Mouse (Mus musculus): ENCODE data around the gene 2900092C05Rik. TPM values are rescaled to one million over a fixed set of nuclear protein-coding genes. Genes with fewer than 3 reads are reported as not detected.

The 2900092C05Rik gene
- not detected in 2 replicates for polyA plus RNA-seq (2015; fragmentation: Nextera tagmentation; extraction: Ambion mirVana)

DNA sequence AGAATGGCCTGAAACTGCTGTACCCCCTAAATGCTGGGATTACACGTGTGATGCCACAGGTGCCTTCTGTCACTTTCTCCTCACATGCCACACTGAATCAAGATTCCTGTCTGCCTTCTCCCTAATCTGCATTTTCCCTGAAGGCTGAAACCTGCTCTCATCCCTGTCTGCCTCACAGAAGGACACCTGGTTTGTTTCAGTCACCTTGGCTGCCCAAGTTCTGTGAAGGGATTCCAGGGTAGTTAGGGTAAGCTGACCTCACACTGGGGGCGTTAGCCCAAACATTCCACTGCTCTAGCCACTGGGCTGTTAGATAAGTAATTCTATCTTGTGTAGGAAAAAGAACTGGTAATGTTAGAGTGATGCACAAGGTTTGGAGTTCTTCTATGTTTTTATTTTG lies at the start of gene 2900092C05Rik:
Gene 2900092C05Rik, plus strand, starts transcription at position 301 of the 400 bp plus-strand sequence.
- Histone ChIP-seq H3K9me3 (no peaks in the 10 kb centered on the region), H3K27me3 (replicated peaks) (no peaks in the 10 kb centered on the region), H3K4me3 (replicated peaks) (no peak within 1 kb of the TSS), H3K4me1 (no peaks in the 10 kb centered on the region), H3K27ac (no peak within 1 kb of the TSS), H3K36me3 (no peaks in the 10 kb centered on the region), H3K4me2 (no peak within 1 kb of the TSS), H3K9ac (no peak within 1 kb of the TSS)
- WGBS, result 52% methylated on average over 2 of the region's 2 CpGs
- ATAC-seq (ENCODE audit: insufficient read depth, low FRiP score, low read depth), result no peak

DNA sequence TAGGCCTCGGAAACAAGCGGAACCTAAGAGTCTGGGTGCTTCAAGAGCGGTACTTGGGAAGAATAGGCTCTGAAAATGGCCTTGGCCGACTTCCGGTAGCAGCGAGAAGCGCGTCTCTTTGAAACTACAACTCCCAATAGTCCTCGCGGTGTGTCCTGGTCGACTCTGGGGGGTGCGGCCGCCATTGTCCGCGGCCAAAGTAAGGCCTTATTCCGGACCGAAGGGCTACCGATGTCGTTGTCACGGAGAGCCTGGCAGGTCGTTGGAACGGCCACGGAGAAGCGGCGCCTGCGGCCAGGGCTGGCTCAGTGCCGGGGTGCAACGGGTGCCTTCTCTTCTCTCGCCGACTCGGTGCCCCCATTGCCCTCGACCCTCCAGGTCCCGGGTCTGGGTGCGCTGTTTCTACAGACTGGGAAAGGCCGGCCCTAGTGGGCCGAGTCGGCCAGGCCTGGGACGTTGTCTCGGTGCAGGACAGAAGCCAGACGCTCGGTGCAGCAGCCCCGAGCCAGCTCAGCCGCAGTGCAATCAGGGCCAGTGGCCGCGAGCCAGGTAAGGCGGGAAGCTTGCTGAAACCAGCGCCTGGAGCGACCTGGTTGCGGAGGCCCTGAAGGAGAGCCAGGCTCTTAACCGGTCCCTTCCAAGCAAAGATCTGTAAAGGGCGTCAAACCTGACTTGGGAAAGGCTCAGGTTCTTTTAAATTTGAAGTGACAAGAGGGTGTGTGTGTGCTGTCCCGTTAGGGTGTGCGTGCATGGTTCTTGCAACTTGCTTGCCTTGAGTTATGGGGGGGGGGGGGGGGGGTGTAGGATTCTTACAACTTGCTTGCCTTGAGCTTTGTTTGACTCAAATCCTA lies 33.9 kb upstream of the 2900092C05Rik start, which contains the start of gene Zfp606:
Gene Zfp606, plus strand, starts transcription at position 136 of the 851 bp plus-strand sequence.
- ATAC-seq (ENCODE audit: insufficient read depth, low FRiP score, low read depth), result peak; percentile 98
- peak within 1 kb of the TSS; percentile 81 for H3K9ac ChIP-seq
- peak within 1 kb of the TSS; percentile 83 for H3K27ac ChIP-seq
- under 1% methylated on average over 53 of the region's 53 CpGs for WGBS
- H3K27me3 ChIP-seq (replicated peaks), result no peaks in the 10 kb centered on the region
- H3K4me3 ChIP-seq (replicated peaks), result peak within 1 kb of the TSS; percentile 89
- H3K9me3 ChIP-seq, result no peaks in the 10 kb centered on the region
- no peaks in the 10 kb centered on the region for H3K4me1 ChIP-seq
- H3K4me2 ChIP-seq, result peak within 1 kb of the TSS; percentile 44
- H3K36me3 ChIP-seq, result peaks cover 29% of the 10 kb centered on the region

DNA sequence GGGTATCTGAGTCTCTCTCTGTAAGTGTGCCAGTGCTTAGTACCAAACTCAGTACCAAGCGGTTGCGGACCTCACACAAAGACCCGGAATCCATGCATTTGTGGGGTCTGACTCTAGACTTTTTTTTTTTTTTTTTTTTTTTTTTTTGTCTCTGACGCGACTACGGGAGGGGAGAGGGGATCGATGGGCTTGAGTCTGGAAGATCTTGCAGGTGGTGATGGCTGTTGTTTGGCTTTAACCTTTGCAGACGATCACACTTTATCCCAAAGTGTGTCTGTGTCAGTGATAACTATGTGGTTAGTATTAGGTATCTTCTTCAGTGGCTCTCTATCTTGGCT lies 33.3 kb upstream of the 2900092C05Rik start:
- Histone ChIP-seq H3K27ac (no peak overlapping the region), H3K27me3 (replicated peaks) (no peaks in the 10 kb centered on the region), H3K4me3 (replicated peaks) (peak overlapping the region; percentile 89), H3K9me3 (no peaks in the 10 kb centered on the region), H3K4me2 (peak overlapping the region; percentile 44), H3K36me3 (peaks cover 35% of the 10 kb centered on the region), H3K9ac (peak overlapping the region; percentile 0; the same call in 1 of the 2 replicates), H3K4me1 (no peaks in the 10 kb centered on the region)
- ATAC-seq (ENCODE audit: insufficient read depth, low FRiP score, low read depth), result no peak
- under 1% methylated on average over 8 of the region's 8 CpGs for WGBS

DNA sequence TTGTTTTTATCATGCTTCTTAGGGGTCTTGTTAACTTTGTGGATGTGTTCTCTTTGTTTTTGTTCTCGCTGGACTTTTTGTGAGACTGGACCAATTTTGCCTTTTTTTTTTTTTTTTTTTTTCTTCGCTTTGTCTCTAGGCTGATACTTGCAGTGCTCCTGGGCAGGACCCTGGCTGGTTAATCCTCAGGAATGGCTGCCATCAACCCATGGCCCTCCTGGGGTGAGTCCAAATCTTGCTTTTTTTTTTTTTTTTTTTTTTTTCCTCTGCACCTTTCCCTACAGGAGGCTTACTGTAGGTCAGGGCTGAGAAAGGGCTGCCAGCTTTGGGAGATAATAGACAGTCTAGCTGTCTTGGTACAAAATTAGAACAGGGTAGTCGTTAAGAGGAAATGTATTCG lies 32.8 kb upstream of the 2900092C05Rik start:
- H3K9ac ChIP-seq, result no peak overlapping the region
- peak overlapping the region; percentile 44 for H3K4me2 ChIP-seq
- peak overlapping the region; percentile 89 for H3K4me3 ChIP-seq (replicated peaks)
- no peak overlapping the region for H3K27ac ChIP-seq
- ATAC-seq (ENCODE audit: insufficient read depth, low FRiP score, low read depth), result no peak
- H3K9me3 ChIP-seq, result no peaks in the 10 kb centered on the region
- no peaks in the 10 kb centered on the region for H3K4me1 ChIP-seq
- no peaks in the 10 kb centered on the region for H3K27me3 ChIP-seq (replicated peaks)
- 63% methylated on average over 4 of the region's 4 CpGs for WGBS
- H3K36me3 ChIP-seq, result peaks cover 41% of the 10 kb centered on the region

DNA sequence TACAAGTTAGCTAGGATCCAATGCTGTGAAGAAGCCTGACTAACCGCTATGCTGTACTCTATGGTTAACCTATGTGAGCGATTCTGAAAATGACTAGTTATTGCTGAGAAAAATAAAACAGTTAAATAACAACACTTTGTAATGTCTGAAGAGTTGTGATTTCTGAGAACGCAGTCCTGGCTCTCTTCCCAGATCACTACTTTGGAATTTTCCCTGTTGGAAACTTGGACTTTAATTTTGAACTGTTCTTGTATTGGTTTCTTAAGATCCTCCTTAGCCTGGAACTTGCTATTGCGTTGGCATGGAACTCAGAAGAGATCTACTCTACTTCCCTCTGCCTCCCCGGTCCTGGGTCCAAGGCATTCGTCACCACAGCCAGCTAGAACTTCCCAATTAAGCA lies 28.5 kb upstream of the 2900092C05Rik start:
- no peak overlapping the region for H3K27ac ChIP-seq
- H3K4me1 ChIP-seq, result no peaks in the 10 kb centered on the region
- no peaks in the 10 kb centered on the region for H3K27me3 ChIP-seq (replicated peaks)
- WGBS, result 95% methylated on average over 6 of the region's 6 CpGs
- no peak overlapping the region for H3K9ac ChIP-seq
- H3K36me3 ChIP-seq, result peaks cover 83% of the 10 kb centered on the region
- no peak overlapping the region for H3K4me3 ChIP-seq (replicated peaks)
- 0 out of 2 replicates have a peak, but pooled peaks cover 7% of the 10 kb centered on the region for H3K9me3 ChIP-seq
- no peak for ATAC-seq (ENCODE audit: insufficient read depth, low FRiP score, low read depth)
- H3K4me2 ChIP-seq, result no peak overlapping the region

DNA sequence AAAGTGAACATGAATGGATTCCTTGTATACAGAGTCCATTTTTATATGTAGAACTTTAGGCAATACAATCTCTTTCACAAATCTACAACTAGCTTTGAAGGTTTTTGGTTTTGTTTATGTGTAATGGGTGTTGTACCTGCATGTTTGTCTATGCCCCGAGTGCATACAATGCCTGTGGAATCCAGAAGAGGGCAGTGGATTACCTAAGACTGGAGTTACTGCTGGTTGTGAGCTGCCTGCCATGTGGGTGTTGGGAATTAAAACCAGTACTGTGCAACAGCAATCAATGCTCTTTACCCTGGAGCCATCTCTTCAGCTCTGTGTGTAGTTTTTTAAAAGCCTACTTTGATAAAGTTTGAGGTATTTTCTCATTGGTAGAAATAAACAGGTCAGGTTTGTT lies 26.4 kb upstream of the 2900092C05Rik start:
- WGBS, result 94% methylated on average over 1 of the region's 1 CpGs
- peaks cover 95% of the 10 kb centered on the region for H3K36me3 ChIP-seq
- H3K4me2 ChIP-seq, result no peak overlapping the region
- H3K4me1 ChIP-seq, result no peaks in the 10 kb centered on the region
- no peak overlapping the region for H3K27ac ChIP-seq
- H3K27me3 ChIP-seq (replicated peaks), result no peaks in the 10 kb centered on the region
- no peak overlapping the region for H3K4me3 ChIP-seq (replicated peaks)
- H3K9ac ChIP-seq, result no peak overlapping the region
- ATAC-seq (ENCODE audit: insufficient read depth, low FRiP score, low read depth), result no peak
- H3K9me3 ChIP-seq, result 0 out of 2 replicates have a peak, but pooled peaks cover 10% of the 10 kb centered on the region

DNA sequence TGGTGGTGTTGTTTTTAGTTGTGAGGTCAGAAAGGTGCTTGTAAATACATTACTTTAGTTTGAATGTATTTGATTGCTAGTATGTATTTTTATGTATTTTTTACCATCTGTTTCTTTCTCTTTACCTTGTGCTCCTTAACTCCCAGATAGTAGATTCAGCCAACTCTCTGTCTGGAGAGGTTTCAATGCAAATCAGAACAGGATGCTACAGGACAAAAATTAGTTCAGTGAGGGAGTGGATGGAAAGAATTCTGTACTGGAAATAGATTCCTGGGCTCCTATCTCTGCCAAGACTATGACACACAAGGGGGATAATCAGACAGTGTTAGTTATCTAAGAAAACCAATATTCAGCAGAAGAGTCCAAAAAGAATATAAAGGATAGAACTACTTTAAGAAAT lies 25.6 kb upstream of the 2900092C05Rik start:
- Histone ChIP-seq H3K4me2 (no peak overlapping the region), H3K27me3 (replicated peaks) (no peaks in the 10 kb centered on the region), H3K9me3 (0 out of 2 replicates have a peak, but pooled peaks cover 10% of the 10 kb centered on the region), H3K9ac (no peak overlapping the region), H3K4me1 (no peaks in the 10 kb centered on the region), H3K36me3 (peaks cover 95% of the 10 kb centered on the region), H3K27ac (no peak overlapping the region), H3K4me3 (replicated peaks) (no peak overlapping the region)
- ATAC-seq (ENCODE audit: insufficient read depth, low FRiP score, low read depth), result no peak

DNA sequence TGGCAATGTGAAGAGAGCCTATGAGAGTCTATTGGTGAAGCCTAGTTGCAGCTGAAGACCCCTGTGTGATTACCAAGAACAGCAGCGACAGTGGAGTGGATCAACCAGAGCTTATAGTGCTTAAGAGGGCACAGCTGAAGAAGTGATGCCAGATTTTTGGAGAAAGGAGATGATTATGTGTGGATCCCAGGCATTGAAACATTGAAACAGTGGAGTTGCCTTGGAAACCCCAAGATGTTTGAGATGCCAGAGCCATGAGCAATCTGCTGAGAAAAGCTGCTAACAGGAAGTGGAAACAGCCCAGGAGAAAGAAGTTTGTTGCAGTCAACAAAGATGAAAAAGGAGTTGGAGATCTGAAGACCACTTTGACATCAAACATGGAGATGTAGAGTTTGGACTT lies 1.4 kb upstream of the 2900092C05Rik start:
- H3K27ac ChIP-seq, result no peak overlapping the region
- WGBS, result 61% methylated on average over 1 of the region's 1 CpGs
- ATAC-seq (ENCODE audit: insufficient read depth, low FRiP score, low read depth), result no peak

More for the DNA sequence above, 1.4 kb upstream of the 2900092C05Rik start:
- Histone ChIP-seq H3K4me1 (no peaks in the 10 kb centered on the region), H3K4me3 (replicated peaks) (no peak overlapping the region), H3K36me3 (no peaks in the 10 kb centered on the region), H3K27me3 (replicated peaks) (no peaks in the 10 kb centered on the region), H3K9ac (no peak overlapping the region), H3K4me2 (no peak overlapping the region), H3K9me3 (no peaks in the 10 kb centered on the region)

Other genes starting within 250 kb of the 2900092C05Rik start
- not detected in 2 replicates for gene Vmn1r81, start 244.2 kb upstream of the 2900092C05Rik start, polyA plus RNA-seq (2015; fragmentation: Nextera tagmentation; extraction: Ambion mirVana)
- not detected in 2 replicates for gene Vmn1r82, start 212.1 kb upstream of the 2900092C05Rik start, polyA plus RNA-seq (2015; fragmentation: Nextera tagmentation; extraction: Ambion mirVana)
- 0.08 TPM in 1 of 2 replicates, not detected in the other for gene Vmn1r83, start 183.0 kb upstream of the 2900092C05Rik start, polyA plus RNA-seq (2015; fragmentation: Nextera tagmentation; extraction: Ambion mirVana)
- gene Vmn1r84, start 143.2 kb upstream of the 2900092C05Rik start, polyA plus RNA-seq (2015; fragmentation: Nextera tagmentation; extraction: Ambion mirVana), result not detected in 2 replicates
- 3.8 and 4.0 TPM in 2 replicates for gene Zfp551, start 89.8 kb upstream of the 2900092C05Rik start, polyA plus RNA-seq (2015; fragmentation: Nextera tagmentation; extraction: Ambion mirVana)
- gene Zfp606, start 34.2 kb upstream of the 2900092C05Rik start, polyA plus RNA-seq (2015; fragmentation: Nextera tagmentation; extraction: Ambion mirVana), result 17.5 and 17.7 TPM in 2 replicates
- gene Vmn2r53, start 96.3 kb downstream of the 2900092C05Rik start, polyA plus RNA-seq (2015; fragmentation: Nextera tagmentation; extraction: Ambion mirVana), result under 0.01 and 0.01 TPM in 2 replicates
- not detected in 2 replicates for gene Vmn2r54, start 127.8 kb downstream of the 2900092C05Rik start, polyA plus RNA-seq (2015; fragmentation: Nextera tagmentation; extraction: Ambion mirVana)
- gene Vmn2r55, start 172.5 kb downstream of the 2900092C05Rik start, polyA plus RNA-seq (2015; fragmentation: Nextera tagmentation; extraction: Ambion mirVana), result not detected in 2 replicates
- not detected in 2 replicates for gene Vmn2r56, start 222.5 kb downstream of the 2900092C05Rik start, polyA plus RNA-seq (2015; fragmentation: Nextera tagmentation; extraction: Ambion mirVana)